Mouse (Mus musculus): ENCODE measurements around the gene Gm42420. TPM values are rescaled to one million over a fixed set of nuclear protein-coding genes. Genes with fewer than 3 reads are reported as not detected.

Gm42420 gene
- polyA plus RNA-seq, 1 experiment from 2014 or later: 0.43 TPM

DNA sequence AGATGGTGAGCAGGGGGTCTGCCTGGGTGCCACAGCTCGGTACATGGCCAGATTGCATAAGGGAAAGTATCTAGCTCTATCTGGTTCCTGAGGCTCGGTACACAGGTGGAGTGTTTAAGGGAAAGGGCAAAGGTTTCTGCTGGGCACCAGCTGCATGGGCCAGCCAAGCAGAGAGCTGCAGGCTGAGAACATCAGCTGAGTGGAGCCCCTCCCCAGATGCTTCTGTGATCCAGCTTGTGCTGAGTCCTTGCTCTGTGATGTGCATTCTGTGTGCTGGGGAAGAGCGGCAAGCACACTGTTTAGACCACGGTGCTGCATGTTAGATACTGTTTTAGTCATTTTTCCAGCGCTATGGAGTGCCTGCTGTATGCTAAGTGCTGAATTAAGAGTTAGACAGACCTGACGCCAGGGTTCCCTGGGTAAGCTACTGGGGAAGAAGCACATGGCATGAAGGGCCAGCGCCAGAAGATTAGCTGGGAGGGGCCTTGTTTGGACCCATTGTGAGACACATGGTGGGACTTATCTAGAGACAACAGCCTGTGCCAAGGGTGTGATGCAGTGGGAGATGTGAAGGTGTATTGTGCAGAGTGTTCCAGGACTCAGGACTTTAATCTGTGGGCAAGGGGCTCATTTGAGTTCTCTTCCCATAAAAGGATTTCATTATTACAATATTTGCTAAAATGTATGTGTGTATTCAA lies 4.3 kb upstream of the Gm42420 start:
- peaks cover 2% of the 10 kb centered on the region for H3K36me3 ChIP-seq (ENCODE audit: control insufficient read depth, insufficient read depth, low read length)
- no peak overlapping the region for H3K27ac ChIP-seq (ENCODE audit: low read length)
- no peak overlapping the region for H3K9ac ChIP-seq (ENCODE audit: low read length)
- no peaks in the 10 kb centered on the region for H3K9me3 ChIP-seq (replicated peaks; ENCODE audit: control insufficient read depth, low read length)
- H3K4me2 ChIP-seq (ENCODE audit: low read depth, low read length): no peak overlapping the region
- H3K4me3 ChIP-seq (replicated peaks; ENCODE audit: low read length): no peak overlapping the region
- ATAC-seq (ENCODE audit: insufficient read depth, low FRiP score): no peak; the same call in 1 of the 2 replicates
- WGBS: 75% methylated on average over 7 of the region's 7 CpGs
- H3K27me3 ChIP-seq (ENCODE audit: control insufficient read depth, insufficient read depth, low read length): no peaks in the 10 kb centered on the region
- H3K4me1 ChIP-seq (ENCODE audit: control insufficient read depth, insufficient read depth, low read length): no peaks in the 10 kb centered on the region

DNA sequence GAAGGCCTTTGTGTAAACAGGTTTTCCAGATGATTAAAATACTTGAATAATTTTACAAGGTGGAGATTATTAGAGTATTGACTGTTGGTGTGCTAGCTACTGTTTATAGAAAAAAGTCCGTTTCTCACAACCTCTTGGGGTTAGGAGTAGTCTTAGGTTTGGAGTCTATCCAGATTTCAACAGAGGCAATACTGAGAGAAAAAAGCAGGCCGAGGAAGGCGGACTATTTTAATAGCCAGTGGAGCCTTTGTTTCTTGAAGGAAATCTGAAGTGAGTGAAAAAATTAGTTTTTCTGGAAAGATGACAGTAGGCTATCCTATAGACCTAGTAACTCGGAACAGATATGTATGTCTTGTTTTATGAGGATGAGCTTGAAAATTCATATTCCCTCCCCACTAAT lies 5.9 kb downstream of the Gm42420 start:
- 88% methylated on average over 4 of the region's 4 CpGs for WGBS

DNA sequence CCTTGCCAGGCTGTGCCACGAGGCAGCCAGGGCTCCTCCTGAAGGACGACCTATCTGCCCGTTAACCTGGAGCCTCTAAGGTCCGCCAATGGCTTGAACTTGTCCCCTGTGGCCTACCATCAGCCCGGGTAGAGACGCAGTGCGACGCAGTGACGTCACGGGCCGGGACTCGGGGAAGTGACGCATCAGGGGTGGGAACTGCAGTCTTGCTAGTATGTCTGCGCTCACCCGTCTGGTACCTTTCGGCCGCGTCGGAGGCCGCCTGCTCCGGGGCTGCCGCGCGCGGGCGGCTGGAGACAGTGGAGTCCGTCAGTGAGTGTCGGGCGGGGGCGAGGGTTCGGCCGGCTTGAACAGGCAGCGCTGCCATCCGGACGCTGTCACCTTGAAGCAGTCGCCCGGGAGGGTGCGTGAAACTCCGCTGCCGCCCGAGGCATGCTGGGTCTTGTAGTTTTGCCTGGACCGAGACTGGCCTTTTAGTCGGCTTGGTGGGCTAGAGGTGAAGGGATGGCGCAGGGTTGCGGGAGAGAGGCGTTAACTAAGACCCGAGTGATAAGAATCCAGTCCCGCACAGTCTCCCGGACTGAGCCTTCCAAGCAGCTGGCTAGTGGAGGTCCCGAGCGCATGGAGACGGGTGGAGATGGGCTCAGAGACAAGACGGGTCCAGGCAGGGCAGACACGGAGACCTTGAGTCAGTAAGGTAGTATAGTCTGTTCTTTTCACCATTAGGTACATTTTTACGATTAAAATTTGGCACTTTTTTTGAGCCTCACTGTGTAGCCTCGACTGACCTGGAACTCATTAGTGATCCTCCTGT lies 7.1 kb downstream of the Gm42420 start, which contains the start of gene Ndufb2:
Gene Ndufb2, plus strand, starts transcription at position 174 of the 814 bp plus-strand sequence.
- Histone ChIP-seq H3K9ac (ENCODE audit: low read length) (peak within 1 kb of the TSS; percentile 97), H3K4me3 (replicated peaks; ENCODE audit: low read length) (peak within 1 kb of the TSS; percentile 88), H3K9me3 (replicated peaks; ENCODE audit: control insufficient read depth, low read length) (no peaks in the 10 kb centered on the region), H3K36me3 (ENCODE audit: control insufficient read depth, insufficient read depth, low read length) (0 out of 2 replicates have a peak, but pooled peaks cover 10% of the 10 kb centered on the region), H3K4me1 (ENCODE audit: control insufficient read depth, insufficient read depth, low read length) (peaks cover 12% of the 10 kb centered on the region), H3K27ac (ENCODE audit: low read length) (peak within 1 kb of the TSS; percentile 93), H3K4me2 (ENCODE audit: low read depth, low read length) (peak within 1 kb of the TSS; percentile 70), H3K27me3 (ENCODE audit: control insufficient read depth, insufficient read depth, low read length) (no peaks in the 10 kb centered on the region)
- ATAC-seq (ENCODE audit: insufficient read depth, low FRiP score): peak; percentile 98
- under 1% methylated on average over 56 of the region's 56 CpGs for WGBS

More for the DNA sequence above, 5.9 kb downstream of the Gm42420 start:
- H3K4me2 ChIP-seq (ENCODE audit: low read depth, low read length): peak overlapping the region; percentile 70; the same call in 1 of the 2 replicates
- H3K36me3 ChIP-seq (ENCODE audit: control insufficient read depth, insufficient read depth, low read length): 0 out of 2 replicates have a peak, but pooled peaks cover 10% of the 10 kb centered on the region
- H3K9me3 ChIP-seq (replicated peaks; ENCODE audit: control insufficient read depth, low read length): no peaks in the 10 kb centered on the region
- H3K9ac ChIP-seq (ENCODE audit: low read length): no peak overlapping the region
- no peak for ATAC-seq (ENCODE audit: insufficient read depth, low FRiP score)
- H3K27me3 ChIP-seq (ENCODE audit: control insufficient read depth, insufficient read depth, low read length): no peaks in the 10 kb centered on the region
- H3K4me3 ChIP-seq (replicated peaks; ENCODE audit: low read length): no peak overlapping the region
- no peak overlapping the region for H3K27ac ChIP-seq (ENCODE audit: low read length)
- peaks cover 12% of the 10 kb centered on the region for H3K4me1 ChIP-seq (ENCODE audit: control insufficient read depth, insufficient read depth, low read length)

DNA sequence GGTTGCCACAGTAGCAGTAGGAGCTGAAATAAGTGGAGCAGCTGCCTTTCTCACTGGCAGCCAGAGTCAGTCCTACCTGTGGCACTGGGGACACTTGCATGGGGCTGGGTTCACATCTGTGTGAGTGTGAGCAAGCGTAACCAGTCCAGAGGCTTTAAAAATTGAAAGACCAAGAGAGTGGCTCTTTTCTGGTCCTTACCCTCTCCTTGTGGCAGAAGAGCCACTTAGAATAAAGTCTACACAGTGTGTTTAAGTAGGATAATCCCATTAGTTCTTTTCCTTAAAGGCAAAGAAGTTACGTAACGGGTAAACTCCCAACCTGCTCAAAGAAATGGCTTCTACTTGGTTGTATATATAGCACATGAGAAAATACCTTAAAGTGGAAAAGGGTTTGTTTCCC lies 15.3 kb downstream of the Gm42420 start:
- 90% methylated on average over 3 of the region's 3 CpGs for WGBS
- no peaks in the 10 kb centered on the region for H3K4me1 ChIP-seq (ENCODE audit: control insufficient read depth, insufficient read depth, low read length)
- H3K4me3 ChIP-seq (replicated peaks; ENCODE audit: low read length): no peak overlapping the region
- ATAC-seq (ENCODE audit: insufficient read depth, low FRiP score): no peak
- H3K36me3 ChIP-seq (ENCODE audit: control insufficient read depth, insufficient read depth, low read length): peaks cover 7% of the 10 kb centered on the region
- H3K27ac ChIP-seq (ENCODE audit: low read length): no peak overlapping the region
- H3K9me3 ChIP-seq (replicated peaks; ENCODE audit: control insufficient read depth, low read length): no peaks in the 10 kb centered on the region
- no peak overlapping the region for H3K9ac ChIP-seq (ENCODE audit: low read length)
- H3K4me2 ChIP-seq (ENCODE audit: low read depth, low read length): no peak overlapping the region
- H3K27me3 ChIP-seq (ENCODE audit: control insufficient read depth, insufficient read depth, low read length): no peaks in the 10 kb centered on the region

DNA sequence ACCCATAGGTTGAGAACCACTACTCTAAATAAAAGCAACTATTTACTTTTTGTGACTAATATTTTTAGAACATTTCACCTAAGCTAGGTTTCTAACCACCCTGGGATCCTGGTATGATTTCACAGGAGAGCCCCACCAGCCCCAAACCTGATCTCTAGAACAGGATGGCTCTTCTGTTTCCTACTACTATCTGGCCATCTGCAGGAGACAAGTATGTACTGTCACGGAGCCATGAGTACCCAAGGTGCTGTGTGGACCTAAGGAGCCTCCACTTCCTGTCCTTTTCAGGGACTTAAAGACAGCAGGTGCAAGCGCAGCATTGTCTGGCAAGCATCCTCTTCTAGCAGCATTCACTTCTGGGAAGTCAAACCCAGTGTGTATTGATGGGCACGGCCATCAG lies 16.3 kb downstream of the Gm42420 start:
- no peak overlapping the region for H3K4me3 ChIP-seq (replicated peaks; ENCODE audit: low read length)
- no peak overlapping the region for H3K27ac ChIP-seq (ENCODE audit: low read length)
- no peak overlapping the region for H3K4me2 ChIP-seq (ENCODE audit: low read depth, low read length)
- no peaks in the 10 kb centered on the region for H3K27me3 ChIP-seq (ENCODE audit: control insufficient read depth, insufficient read depth, low read length)
- H3K9me3 ChIP-seq (replicated peaks; ENCODE audit: control insufficient read depth, low read length): no peaks in the 10 kb centered on the region
- peaks cover 7% of the 10 kb centered on the region for H3K36me3 ChIP-seq (ENCODE audit: control insufficient read depth, insufficient read depth, low read length)
- 87% methylated on average over 3 of the region's 3 CpGs for WGBS
- H3K9ac ChIP-seq (ENCODE audit: low read length): no peak overlapping the region
- no peak for ATAC-seq (ENCODE audit: insufficient read depth, low FRiP score)
- no peaks in the 10 kb centered on the region for H3K4me1 ChIP-seq (ENCODE audit: control insufficient read depth, insufficient read depth, low read length)

DNA sequence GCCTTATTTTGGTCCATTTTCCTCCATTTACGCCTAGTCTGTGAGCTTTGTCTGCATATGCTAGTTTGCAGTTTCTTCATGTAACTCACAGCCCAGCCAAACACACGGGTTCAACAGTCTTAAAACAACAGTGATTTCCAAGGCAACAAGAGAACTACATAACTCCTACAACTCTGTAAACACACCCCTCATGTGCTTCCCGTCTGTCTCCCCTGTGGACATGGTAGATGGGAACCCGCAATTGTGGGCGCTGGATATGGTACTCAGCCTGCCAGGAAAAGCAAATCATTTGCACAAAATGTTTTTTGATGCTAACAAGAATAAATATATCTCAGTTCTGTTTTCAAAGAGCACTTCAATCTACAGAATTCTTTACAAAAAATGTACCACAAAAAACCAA lies 19.0 kb downstream of the Gm42420 start:
- Histone ChIP-seq H3K4me2 (ENCODE audit: low read depth, low read length) (no peak overlapping the region), H3K27ac (ENCODE audit: low read length) (no peak overlapping the region), H3K4me3 (replicated peaks; ENCODE audit: low read length) (no peak overlapping the region), H3K4me1 (ENCODE audit: control insufficient read depth, insufficient read depth, low read length) (no peaks in the 10 kb centered on the region), H3K9ac (ENCODE audit: low read length) (no peak overlapping the region), H3K27me3 (ENCODE audit: control insufficient read depth, insufficient read depth, low read length) (no peaks in the 10 kb centered on the region), H3K9me3 (replicated peaks; ENCODE audit: control insufficient read depth, low read length) (no peaks in the 10 kb centered on the region), H3K36me3 (ENCODE audit: control insufficient read depth, insufficient read depth, low read length) (peaks cover 7% of the 10 kb centered on the region; the same call in 1 of the 2 replicates)
- no peak for ATAC-seq (ENCODE audit: insufficient read depth, low FRiP score)
- WGBS: 78% methylated on average over 5 of the region's 5 CpGs

DNA sequence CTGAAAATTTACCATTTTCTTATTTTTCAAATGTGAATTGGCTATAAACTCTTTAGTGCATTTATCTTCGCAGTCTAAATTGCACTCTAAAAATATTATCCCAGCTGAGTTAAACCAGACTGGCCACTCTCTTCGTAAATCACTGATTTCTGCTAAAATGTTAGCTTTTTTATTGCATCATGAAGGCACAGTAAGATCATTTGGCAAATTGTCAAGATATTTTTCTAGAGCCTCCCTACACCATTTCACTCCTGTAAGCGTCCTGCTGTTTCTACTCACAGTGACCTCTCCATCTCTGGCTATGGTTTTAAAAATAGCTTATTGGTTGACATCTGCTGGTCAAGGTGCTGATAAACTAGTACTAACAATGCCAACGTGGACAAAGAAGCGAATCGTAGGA lies 20.5 kb downstream of the Gm42420 start:
- no peaks in the 10 kb centered on the region for H3K27me3 ChIP-seq (ENCODE audit: control insufficient read depth, insufficient read depth, low read length)
- no peak overlapping the region for H3K4me3 ChIP-seq (replicated peaks; ENCODE audit: low read length)
- no peaks in the 10 kb centered on the region for H3K36me3 ChIP-seq (ENCODE audit: control insufficient read depth, insufficient read depth, low read length)
- H3K4me2 ChIP-seq (ENCODE audit: low read depth, low read length): no peak overlapping the region
- no peaks in the 10 kb centered on the region for H3K4me1 ChIP-seq (ENCODE audit: control insufficient read depth, insufficient read depth, low read length)
- 59% methylated on average over 6 of the region's 6 CpGs for WGBS
- H3K9me3 ChIP-seq (replicated peaks; ENCODE audit: control insufficient read depth, low read length): no peaks in the 10 kb centered on the region
- H3K9ac ChIP-seq (ENCODE audit: low read length): no peak overlapping the region
- ATAC-seq (ENCODE audit: insufficient read depth, low FRiP score): no peak
- no peak overlapping the region for H3K27ac ChIP-seq (ENCODE audit: low read length)

DNA sequence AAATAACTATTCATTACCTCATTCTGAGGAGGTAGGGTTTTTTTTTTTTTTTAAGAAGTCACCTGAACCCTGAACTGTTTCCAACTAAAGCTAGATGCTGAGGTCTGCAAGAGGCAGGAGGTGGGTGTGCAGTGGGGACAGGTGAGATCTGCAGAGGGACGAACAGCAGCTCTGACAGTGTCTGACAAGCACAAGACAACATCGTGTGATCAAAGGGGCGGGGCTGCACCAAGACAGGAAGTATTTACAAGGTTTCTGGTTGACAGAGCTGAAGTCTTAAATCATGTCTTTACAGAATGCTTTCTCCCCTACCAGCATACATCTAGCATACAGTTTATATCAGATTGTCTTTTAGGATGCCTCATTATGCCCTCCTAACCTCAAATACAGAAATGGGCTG lies 21.3 kb downstream of the Gm42420 start:
- no peaks in the 10 kb centered on the region for H3K27me3 ChIP-seq (ENCODE audit: control insufficient read depth, insufficient read depth, low read length)
- H3K9me3 ChIP-seq (replicated peaks; ENCODE audit: control insufficient read depth, low read length): no peaks in the 10 kb centered on the region
- no peak for ATAC-seq (ENCODE audit: insufficient read depth, low FRiP score)
- 59% methylated on average over 3 of the region's 3 CpGs for WGBS
- H3K36me3 ChIP-seq (ENCODE audit: control insufficient read depth, insufficient read depth, low read length): no peaks in the 10 kb centered on the region
- no peaks in the 10 kb centered on the region for H3K4me1 ChIP-seq (ENCODE audit: control insufficient read depth, insufficient read depth, low read length)
- no peak overlapping the region for H3K27ac ChIP-seq (ENCODE audit: low read length)
- no peak overlapping the region for H3K9ac ChIP-seq (ENCODE audit: low read length)
- H3K4me2 ChIP-seq (ENCODE audit: low read depth, low read length): no peak overlapping the region
- H3K4me3 ChIP-seq (replicated peaks; ENCODE audit: low read length): no peak overlapping the region

DNA sequence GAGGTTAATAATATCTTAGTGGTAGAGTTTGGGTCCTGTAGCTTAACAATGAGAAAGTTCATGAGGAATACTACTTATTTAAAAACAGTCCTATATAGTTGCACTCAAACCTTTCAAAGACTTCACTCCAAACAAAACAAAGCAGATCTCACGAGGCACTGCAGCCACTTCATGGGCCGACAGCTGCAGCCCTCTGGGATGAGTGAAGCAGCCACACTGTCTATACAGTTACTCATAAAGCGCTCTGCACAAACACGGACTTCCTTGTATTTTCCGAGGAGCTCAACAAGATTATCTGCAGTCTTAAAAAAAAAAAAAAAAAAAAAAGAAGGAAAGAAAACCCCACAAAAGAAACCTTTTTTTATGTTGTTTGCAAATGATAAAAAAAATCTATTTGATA lies 21.8 kb downstream of the Gm42420 start:
- Histone ChIP-seq H3K9ac (ENCODE audit: low read length) (no peak overlapping the region), H3K4me3 (replicated peaks; ENCODE audit: low read length) (no peak overlapping the region), H3K27me3 (ENCODE audit: control insufficient read depth, insufficient read depth, low read length) (no peaks in the 10 kb centered on the region), H3K27ac (ENCODE audit: low read length) (no peak overlapping the region), H3K4me2 (ENCODE audit: low read depth, low read length) (no peak overlapping the region), H3K9me3 (replicated peaks; ENCODE audit: control insufficient read depth, low read length) (no peaks in the 10 kb centered on the region), H3K4me1 (ENCODE audit: control insufficient read depth, insufficient read depth, low read length) (no peaks in the 10 kb centered on the region), H3K36me3 (ENCODE audit: control insufficient read depth, insufficient read depth, low read length) (no peaks in the 10 kb centered on the region)
- 46% methylated on average over 5 of the region's 5 CpGs for WGBS
- no peak for ATAC-seq (ENCODE audit: insufficient read depth, low FRiP score)
